Mouse (Mus musculus) embryonic stem cell, embryonic (primary cell): ENCODE measurements around the gene Lars2.

ENCODE experiments used
- CTCF ChIA-PET, 4 experiments: fragments of 300-600 bp in 2 of 4; fragments of 350-600 bp in 2 of 4; sonication (Branson Sonifier 250); formaldehyde crosslinking; loops; one replicate each; lab custom pipeline; 2022; ENCODE audit warnings: inconsistent platforms in 2 of 4; lab: Charles Lee
- POLR2A ChIA-PET, 4 experiments: fragments of 300-600 bp in 2 of 4; fragments of 350-600 bp in 2 of 4; sonication (Branson Sonifier 250); formaldehyde crosslinking; loops; one replicate each; lab custom pipeline; 2022; ENCODE audit warnings: antibody characterized with exemption in 4 of 4, inconsistent platforms in 1 of 4; lab: Charles Lee

The Lars2 gene

GRCm38 (mm10) chr9:123483598-123483997 lies 116.9 kb downstream of the Lars2 start:
- CTCF ChIA-PET, result no interaction called here
- POLR2A ChIA-PET, result interaction anchor here in 2 of 4 experiments (1.2 to 3.4 kb wide), 2 partner anchors 12 to 46 kb away, joined by 3 to 12 read pairs; partner anchors contain the start of gene Sacm1l (in 1 of the 2)

- ChIA-PET CTCF (interaction anchor here in 1 of 4 experiments (1.5 kb wide), 1 partner anchor 19 kb away, joined by 4 read pairs; no protein-coding TSS in a partner anchor), POLR2A (interaction anchor here in 2 of 4 experiments (1.2 to 3.4 kb wide), 2 partner anchors 11 to 45 kb away, joined by 3 to 12 read pairs; partner anchors contain the start of gene Sacm1l (in 1 of the 2))
These were observed 118.1 kb downstream of the Lars2 start for GRCm38 (mm10) chr9:123484830-123485229.

GRCm38 (mm10) chr9:123485561-123485960 lies 118.8 kb downstream of the Lars2 start:
- ChIA-PET CTCF (interaction anchor here in 1 of 4 experiments (1.5 kb wide), 1 partner anchor 19 kb away, joined by 4 read pairs; no protein-coding TSS in a partner anchor), POLR2A (no interaction called here)

GRCm38 (mm10) chr9:123486635-123487034 lies 119.9 kb downstream of the Lars2 start:
- CTCF ChIA-PET, result interaction anchor here in 1 of 4 experiments (0.9 kb wide), 1 partner anchor 9 kb away, joined by 3 read pairs; no protein-coding TSS in a partner anchor
- POLR2A ChIA-PET, result no interaction called here

GRCm38 (mm10) chr9:123489073-123489472 lies 122.3 kb downstream of the Lars2 start:
- POLR2A ChIA-PET, result interaction anchor here in 2 of 4 experiments (0.5 to 6.7 kb wide), 6 partner anchors 9 to 85 kb away, joined by 3 to 25 read pairs (median 3); partner anchors contain the start of genes Limd1 (in 2 of the 2) and Sacm1l (in 1 of the 2)
- CTCF ChIA-PET, result interaction anchor here in 2 of 4 experiments (1.0 to 1.4 kb wide), 2 partner anchors 11 kb away, joined by 3 to 5 read pairs; partner anchors contain the start of gene Limd1 (in 2 of the 2)

GRCm38 (mm10) chr9:123489727-123490343 lies 123.1 kb downstream of the Lars2 start:
- POLR2A ChIA-PET, result interaction anchor here in 3 of 4 experiments (1.0 to 6.7 kb wide), 4 partner anchors 11 to 40 kb away, joined by 3 to 25 read pairs (median 3); partner anchors contain the start of genes Limd1 (in 2 of the 3) and Sacm1l (in 2 of the 3)
- CTCF ChIA-PET, result interaction anchor here in 2 of 4 experiments (1.0 to 1.4 kb wide), 2 partner anchors 11 to 12 kb away, joined by 3 to 5 read pairs; partner anchors contain the start of gene Limd1 (in 2 of the 2)

GRCm38 (mm10) chr9:123490930-123491329 lies 124.2 kb downstream of the Lars2 start:
- ChIA-PET POLR2A (interaction anchor here in 2 of 4 experiments (0.6 to 6.7 kb wide), 6 partner anchors 9 to 593 kb away, joined by 3 to 25 read pairs (median 4); partner anchors contain the start of genes Sacm1l (in 2 of the 2) and Limd1 (in 1 of the 2)), CTCF (interaction anchor here in 3 of 4 experiments (0.6 to 2.1 kb wide), 4 partner anchors 14 to 248 kb away, joined by 3 to 5 read pairs (median 4); no protein-coding TSS in a partner anchor)

GRCm38 (mm10) chr9:123491917-123492585 lies 125.3 kb downstream of the Lars2 start:
- ChIA-PET CTCF (interaction anchor here in 2 of 4 experiments (0.9 to 2.1 kb wide), 6 partner anchors 13 to 42 kb away, joined by 3 to 5 read pairs (median 4); partner anchors contain the start of gene Limd1 (in 1 of the 2)), POLR2A (interaction anchor here in 2 of 4 experiments (1.0 to 6.7 kb wide), 3 partner anchors 13 to 37 kb away, joined by 3 to 25 read pairs (median 4); partner anchors contain the start of genes Limd1 (in 1 of the 2) and Sacm1l (in 1 of the 2))

GRCm38 (mm10) chr9:123496665-123497064 lies 129.9 kb downstream of the Lars2 start:
- CTCF ChIA-PET, result no interaction called here
- POLR2A ChIA-PET, result interaction anchor here in 2 of 4 experiments (0.5 to 1.8 kb wide), 6 partner anchors 13 to 585 kb away, joined by 3 to 12 read pairs (median 4); partner anchors contain the start of genes Limd1 (in 1 of the 2) and Sacm1l (in 1 of the 2)

GRCm38 (mm10) chr9:123497906-123498305 lies 131.2 kb downstream of the Lars2 start:
- POLR2A ChIA-PET, result interaction anchor here in 1 of 4 experiments (0.7 to 1.4 kb wide), 2 partner anchors 9 to 17 kb away, joined by 3 to 7 read pairs; no protein-coding TSS in a partner anchor
- CTCF ChIA-PET, result interaction anchor here in 1 of 4 experiments (0.9 kb wide), 1 partner anchor 10 kb away, joined by 3 read pairs; no protein-coding TSS in a partner anchor

- ChIA-PET POLR2A (interaction anchor here in 2 of 4 experiments (0.8 to 1.3 kb wide), 3 partner anchors 19 to 612 kb away, joined by 3 to 8 read pairs (median 4); no protein-coding TSS in a partner anchor), CTCF (interaction anchor here in 1 of 4 experiments (0.6 kb wide), 1 partner anchor 341 kb away, joined by 3 read pairs; no protein-coding TSS in a partner anchor)
These were observed 133.8 kb downstream of the Lars2 start for GRCm38 (mm10) chr9:123500480-123500879.

GRCm38 (mm10) chr9:123503171-123503834 lies 136.6 kb downstream of the Lars2 start:
- ChIA-PET POLR2A (interaction anchor here in 3 of 4 experiments (0.7 to 1.3 kb wide), 3 partner anchors 26 to 59 kb away, joined by 3 to 4 read pairs (median 3); partner anchors contain the start of gene Sacm1l (in 1 of the 3)), CTCF (interaction anchor here in 2 of 4 experiments (0.5 to 2.2 kb wide), 6 partner anchors 16 to 251 kb away, joined by 3 to 8 read pairs (median 4); partner anchors contain the start of genes Limd1 (in 1 of the 2) and Sacm1l (in 1 of the 2))

- CTCF ChIA-PET, result interaction anchor here in 3 of 4 experiments (0.5 to 2.2 kb wide), 22 partner anchors 9 to 929 kb away, joined by 3 to 13 read pairs (median 4); partner anchors contain the start of genes Limd1 (in 2 of the 3), Sacm1l (in 2 of the 3), Tmem158 (in 2 of the 3) and Cdcp1 (in 1 of the 3)
- POLR2A ChIA-PET, result interaction anchor here in 3 of 4 experiments (0.6 to 1.3 kb wide), 7 partner anchors 25 to 392 kb away, joined by 3 to 4 read pairs (median 3); partner anchors contain the start of genes Sacm1l (in 3 of the 3), Exosc7 (in 1 of the 3), Limd1 (in 1 of the 3) and Zdhhc3 (in 1 of the 3)
These were observed 137.6 kb downstream of the Lars2 start for GRCm38 (mm10) chr9:123504325-123504724.

GRCm38 (mm10) chr9:123505598-123505997 lies 138.9 kb downstream of the Lars2 start:
- ChIA-PET CTCF (interaction anchor here in 3 of 4 experiments (0.6 to 1.5 kb wide), 6 partner anchors 11 to 239 kb away, joined by 3 to 7 read pairs (median 3); partner anchors contain the start of gene Sacm1l (in 1 of the 3)), POLR2A (interaction anchor here in 1 of 4 experiments (1.1 to 2.7 kb wide), 2 partner anchors 23 to 27 kb away, joined by 3 to 8 read pairs; partner anchors contain the start of gene Sacm1l)

- CTCF ChIA-PET, result interaction anchor here in 3 of 4 experiments (1.0 to 2.1 kb wide), 8 partner anchors 8 to 56 kb away, joined by 3 to 7 read pairs (median 4); no protein-coding TSS in a partner anchor
- POLR2A ChIA-PET, result interaction anchor here in 3 of 4 experiments (0.7 to 2.7 kb wide), 6 partner anchors 12 to 432 kb away, joined by 3 to 8 read pairs (median 4); partner anchors contain the start of gene Sacm1l (in 1 of the 3)
These were observed 139.8 kb downstream of the Lars2 start for GRCm38 (mm10) chr9:123506270-123507146.
